Mouse (Mus musculus): Measurements from ENCODE around the gene Sh2d3c. TPM values are rescaled to one million over a fixed set of nuclear protein-coding genes. Genes with fewer than 3 reads are reported as not detected.

Sh2d3c gene
- total RNA-seq, 2 experiments from 2014 or later = 18.7 to 19.1 TPM

- no peak for DNase-seq
Measured at GRCm38 (mm10) chr2:32724832-32725790, 4.3 kb downstream of the Sh2d3c start.

- peak; percentile 78 to 83 for DNase-seq
Measured at GRCm38 (mm10) chr2:32727435-32727834, 6.6 kb downstream of the Sh2d3c start.

- DNase-seq = no peak
Measured at GRCm38 (mm10) chr2:32728463-32728862, 7.6 kb downstream of the Sh2d3c start.

- no peak for DNase-seq
Measured at GRCm38 (mm10) chr2:32729547-32729946, 8.7 kb downstream of the Sh2d3c start.

GRCm38 (mm10) chr2:32730854-32731253 lies 10.0 kb downstream of the Sh2d3c start:
- no peak for DNase-seq

GRCm38 (mm10) chr2:32731911-32732310 lies 11.1 kb downstream of the Sh2d3c start:
- no peak for DNase-seq

- no peak for DNase-seq
Measured at GRCm38 (mm10) chr2:32732695-32733094, 11.8 kb downstream of the Sh2d3c start.

GRCm38 (mm10) chr2:32734480-32734879 lies 13.6 kb downstream of the Sh2d3c start:
- DNase-seq = no peak

- DNase-seq = no peak
Measured at GRCm38 (mm10) chr2:32734933-32735332, 14.1 kb downstream of the Sh2d3c start.

GRCm38 (mm10) chr2:32736306-32736829 lies 15.5 kb downstream of the Sh2d3c start:
- DNase-seq = no peak

GRCm38 (mm10) chr2:32737008-32737407 lies 16.2 kb downstream of the Sh2d3c start:
- DNase-seq = no peak

GRCm38 (mm10) chr2:32739311-32739710 lies 18.5 kb downstream of the Sh2d3c start:
- no peak for DNase-seq

- DNase-seq = no peak
Measured at GRCm38 (mm10) chr2:32740916-32741272, 20.0 kb downstream of the Sh2d3c start, which contains the start of gene 6330409D20Rik. TSS of gene 6330409D20Rik (minus strand) at chr2:32741016.

- peak; percentile 49 to 71 for DNase-seq
Measured at GRCm38 (mm10) chr2:32741273-32742172, 20.7 kb downstream of the Sh2d3c start.

GRCm38 (mm10) chr2:32742173-32742531 lies 21.3 kb downstream of the Sh2d3c start:
- peak; percentile 83 to 86 for DNase-seq

- no peak for DNase-seq
Measured at GRCm38 (mm10) chr2:32744272-32744982, 23.6 kb downstream of the Sh2d3c start.

GRCm38 (mm10) chr2:32749082-32749481 lies 28.2 kb downstream of the Sh2d3c start:
- DNase-seq = no peak

GRCm38 (mm10) chr2:32750199-32750598 lies 29.3 kb downstream of the Sh2d3c start:
- DNase-seq = no peak

GRCm38 (mm10) chr2:32750887-32751664 lies 30.2 kb downstream of the Sh2d3c start:
- DNase-seq = no peak

GRCm38 (mm10) chr2:32751665-32752033 lies 30.8 kb downstream of the Sh2d3c start:
- no peak for DNase-seq

GRCm38 (mm10) chr2:32752181-32752580 lies 31.3 kb downstream of the Sh2d3c start:
- DNase-seq = no peak
